Mouse (Mus musculus) forebrain, embryonic 11.5 days (tissue): ENCODE measurements around the gene Serinc1. TPM values are rescaled to one million over a fixed set of nuclear protein-coding genes. Genes with fewer than 3 reads are reported as not detected.
A peak's percentile ranks its signal among the peaks of the same experiment; 100 is the strongest.

ENCODE experiments used
- ATAC-seq: fragments of 200-750 bp; cut with Nextera tagmentation; replicated peaks from 2 replicates; pipeline ENCODE4 v1.8.0; 2017; ENCODE audit warnings: moderate TSS enrichment; ENCODE audit not compliant: low FRiP score
- DNase-seq: peaks from one replicate; pipeline ENCODE4 v3.0.0-alpha.2; 2017; ENCODE audit warnings: low spot score
- H3K27ac ChIP-seq: fragments of 300-500 bp; sonication (generic); 2 replicates; pipeline ENCODE4 v1.5.1; 2014; ENCODE audit warnings: low read depth, low read length
- H3K27me3 ChIP-seq: fragments of 300-500 bp; sonication (generic); 2 replicates; pipeline ENCODE4 v1.6.1; 2014; ENCODE audit warnings: mild to moderate bottlenecking, low read length, mixed read lengths; ENCODE audit not compliant: control insufficient read depth, insufficient read depth
- H3K36me3 ChIP-seq: fragments of 300-500 bp; sonication (generic); 2 replicates; pipeline ENCODE4 v1.6.1; 2014; ENCODE audit warnings: mild to moderate bottlenecking, low read length, moderate library complexity, mixed read lengths; ENCODE audit not compliant: control insufficient read depth, insufficient read depth
- H3K4me1 ChIP-seq: fragments of 300-500 bp; sonication (generic); replicated peaks from 2 replicates; pipeline ENCODE4 v1.6.1; 2014; ENCODE audit warnings: low read length, mixed read lengths; ENCODE audit not compliant: control insufficient read depth, insufficient read depth
- H3K4me2 ChIP-seq: fragments of 300-500 bp; sonication (generic); 2 replicates; pipeline ENCODE4 v1.6.1; 2014; ENCODE audit warnings: low read depth, mild to moderate bottlenecking, low read length, moderate library complexity, mixed read lengths; ENCODE audit not compliant: severe bottlenecking
- H3K4me3 ChIP-seq: fragments of 300-500 bp; sonication (generic); 2 replicates; pipeline ENCODE4 v1.5.1; 2014; ENCODE audit warnings: low read depth, low read length
- H3K9ac ChIP-seq: fragments of 300-500 bp; sonication (generic); 2 replicates; pipeline ENCODE4 v1.6.1; 2014; ENCODE audit warnings: low read length
- H3K9me3 ChIP-seq: fragments of 300-500 bp; sonication (generic); 2 replicates; pipeline ENCODE4 v1.6.1; 2016; ENCODE audit warnings: low read length, mixed read lengths; ENCODE audit not compliant: control insufficient read depth
- WGBS: fragments of 180-500 bp; shearing (Covaris S2); extraction: QIAGEN DNeasy Blood & Tissue Kit; methylation state at CpG from one replicate; pipeline ENCODE4 v1.1.7; 2014; 5-methylcytosine and 5-hydroxymethylcytosine counted together
- polyA plus RNA-seq: library from polyadenylated mRNA; unstranded; fragments of >200 nt; fragmentation: Nextera tagmentation; extraction: Ambion mirVana; gene quantifications from 2 replicates; pipeline ENCODE4 v1.2.1, GENCODE M21; 2014

The Serinc1 gene
- polyA plus RNA-seq = 172 and 182 TPM in 2 replicates

DNA sequence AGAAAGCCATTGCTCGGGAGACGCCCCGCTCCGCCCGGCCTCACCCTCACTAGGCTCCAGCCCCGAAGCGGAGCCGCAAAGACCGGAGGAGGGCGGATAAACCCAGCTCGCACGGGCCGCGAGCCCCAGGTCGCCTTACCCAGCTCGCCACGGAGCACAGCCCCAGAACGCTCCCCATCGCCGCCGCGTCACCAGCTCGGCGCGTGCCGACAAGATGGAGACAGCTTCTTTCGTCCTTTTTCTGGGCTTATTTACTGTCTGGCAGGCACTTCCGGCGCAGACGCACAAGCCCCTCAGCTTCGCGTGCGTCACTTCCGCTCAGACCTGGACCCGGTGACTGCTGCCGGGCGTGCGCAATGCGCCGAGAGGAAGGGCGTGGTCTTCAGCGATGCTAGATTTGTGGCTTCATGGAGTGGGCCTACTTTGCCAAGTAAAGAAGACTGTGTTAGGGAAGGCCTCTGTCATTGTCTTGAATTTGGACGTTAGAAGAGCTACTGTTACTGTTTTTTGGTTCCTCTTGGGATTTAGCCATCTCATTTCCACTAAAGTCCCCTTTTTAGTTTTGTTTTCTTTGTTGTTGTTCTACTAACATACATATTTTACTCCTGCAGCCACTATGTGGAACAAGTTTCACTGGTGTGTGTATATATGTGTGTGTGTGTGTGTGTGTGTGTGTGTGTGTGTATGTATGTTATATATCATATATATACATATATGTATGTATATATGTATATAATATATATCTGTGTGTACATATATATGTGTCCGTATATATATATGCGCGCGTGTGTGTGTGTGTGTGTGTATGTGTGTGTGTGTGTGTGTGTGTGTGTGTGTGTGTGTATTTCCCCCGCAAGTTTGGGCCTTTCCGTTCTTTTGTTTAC, at the start of gene Serinc1:
Gene Serinc1 (minus strand): TSS at position 313 of the 884 bp plus-strand sequence.
- Histone ChIP-seq H3K4me1 (0 out of 2 replicates have a peak, but pooled peaks cover 2% of the 10 kb centered on the region), H3K27me3 (no peaks in the 10 kb centered on the region), H3K36me3 (no peaks in the 10 kb centered on the region), H3K9ac (peak within 1 kb of the TSS; percentile 91), H3K4me3 (peak within 1 kb of the TSS; percentile 92), H3K27ac (peak within 1 kb of the TSS; percentile 77), H3K9me3 (no peaks in the 10 kb centered on the region), H3K4me2 (peak within 1 kb of the TSS; percentile 63)
- ATAC-seq (peak; percentile 100), DNase-seq (peak; percentile 95)
- 12% methylated on average over 49 of the region's 49 CpGs for WGBS

DNA sequence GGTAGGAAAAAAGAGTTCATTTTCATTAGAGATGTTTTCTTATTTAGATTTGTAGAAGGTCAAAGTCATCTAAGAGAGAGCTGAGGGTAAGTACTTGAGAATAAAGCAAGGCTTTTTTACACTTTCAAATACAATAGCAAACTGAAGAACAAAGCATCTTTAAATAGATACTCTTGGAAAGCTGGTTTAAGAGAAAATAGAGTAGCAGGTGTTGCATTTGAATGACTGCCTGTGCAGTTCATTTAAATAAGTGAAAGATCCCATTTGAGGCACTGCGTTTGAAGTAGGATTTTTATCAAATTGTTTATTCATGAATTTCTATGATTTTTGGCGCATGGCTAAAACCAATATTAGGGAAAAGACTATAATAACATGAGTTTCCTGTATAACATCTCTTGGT, 44.4 kb upstream of the Serinc1 start:
- Histone ChIP-seq H3K9me3 (no peaks in the 10 kb centered on the region), H3K4me3 (no peak overlapping the region), H3K27me3 (no peaks in the 10 kb centered on the region), H3K4me2 (no peak overlapping the region), H3K4me1 (no peaks in the 10 kb centered on the region), H3K9ac (no peak overlapping the region), H3K27ac (no peak overlapping the region), H3K36me3 (no peaks in the 10 kb centered on the region)
- no peak for DNase-seq
- ATAC-seq = no peak
- 62% methylated on average over 2 of the region's 2 CpGs for WGBS

DNA sequence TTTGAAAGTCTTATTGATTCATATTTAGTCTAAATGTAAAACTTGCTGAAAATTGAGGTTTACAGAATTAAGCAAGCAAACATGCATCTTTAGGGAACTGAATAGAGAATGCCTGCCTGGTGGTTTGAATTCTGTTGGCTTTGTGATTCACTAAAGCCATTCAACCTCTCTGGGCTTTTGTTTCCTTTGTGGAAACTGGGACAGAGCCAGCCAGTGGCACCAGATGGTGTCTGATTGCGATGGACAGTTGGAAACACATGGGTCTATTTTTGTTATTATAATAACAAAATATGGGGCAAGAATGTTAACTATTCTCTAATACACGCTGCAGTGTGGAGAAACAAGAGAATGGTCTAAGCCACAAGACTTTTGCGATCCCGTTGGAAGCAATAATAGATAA, 39.8 kb upstream of the Serinc1 start:
- Histone ChIP-seq H3K27ac (no peak overlapping the region), H3K4me2 (no peak overlapping the region), H3K9me3 (no peaks in the 10 kb centered on the region), H3K4me3 (no peak overlapping the region), H3K9ac (no peak overlapping the region), H3K4me1 (0 out of 2 replicates have a peak, but pooled peaks cover 2% of the 10 kb centered on the region), H3K27me3 (no peaks in the 10 kb centered on the region), H3K36me3 (no peaks in the 10 kb centered on the region)
- ATAC-seq = peak; percentile 71
- WGBS = 36% methylated on average over 4 of the region's 4 CpGs
- no peak for DNase-seq

DNA sequence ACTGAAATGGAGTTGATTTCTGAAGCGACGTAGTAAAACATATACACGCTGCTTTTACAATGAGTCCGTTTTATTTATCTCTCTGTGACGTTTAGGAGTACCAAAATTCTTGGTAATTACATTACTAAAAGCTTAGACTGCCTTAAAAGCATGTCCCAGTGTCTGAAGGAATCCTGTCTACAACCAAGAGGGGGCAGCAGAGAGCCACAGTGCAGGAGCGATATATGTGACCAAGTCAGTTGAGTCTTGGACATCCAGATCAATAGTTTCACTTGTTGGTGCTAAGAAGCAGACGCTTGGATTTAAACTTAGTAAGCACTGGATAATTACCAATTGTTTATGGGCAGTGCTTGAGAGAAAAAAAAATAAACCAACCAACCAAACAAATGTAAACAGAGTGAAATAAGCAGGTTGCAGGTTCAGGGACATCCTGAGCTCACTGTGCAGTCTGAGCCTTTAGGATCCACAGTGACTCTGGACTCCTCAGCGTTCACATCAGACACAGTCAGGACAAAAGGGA, 38.9 kb upstream of the Serinc1 start:
- Histone ChIP-seq H3K27me3 (no peaks in the 10 kb centered on the region), H3K9ac (no peak overlapping the region), H3K4me1 (0 out of 2 replicates have a peak, but pooled peaks cover 2% of the 10 kb centered on the region), H3K27ac (no peak overlapping the region), H3K36me3 (no peaks in the 10 kb centered on the region), H3K4me3 (no peak overlapping the region), H3K9me3 (no peaks in the 10 kb centered on the region), H3K4me2 (no peak overlapping the region)
- WGBS = 36% methylated on average over 8 of the region's 8 CpGs
- DNase-seq (peak; percentile 73), ATAC-seq (peak; percentile 47; the same call in 1 of the 2 replicates)

DNA sequence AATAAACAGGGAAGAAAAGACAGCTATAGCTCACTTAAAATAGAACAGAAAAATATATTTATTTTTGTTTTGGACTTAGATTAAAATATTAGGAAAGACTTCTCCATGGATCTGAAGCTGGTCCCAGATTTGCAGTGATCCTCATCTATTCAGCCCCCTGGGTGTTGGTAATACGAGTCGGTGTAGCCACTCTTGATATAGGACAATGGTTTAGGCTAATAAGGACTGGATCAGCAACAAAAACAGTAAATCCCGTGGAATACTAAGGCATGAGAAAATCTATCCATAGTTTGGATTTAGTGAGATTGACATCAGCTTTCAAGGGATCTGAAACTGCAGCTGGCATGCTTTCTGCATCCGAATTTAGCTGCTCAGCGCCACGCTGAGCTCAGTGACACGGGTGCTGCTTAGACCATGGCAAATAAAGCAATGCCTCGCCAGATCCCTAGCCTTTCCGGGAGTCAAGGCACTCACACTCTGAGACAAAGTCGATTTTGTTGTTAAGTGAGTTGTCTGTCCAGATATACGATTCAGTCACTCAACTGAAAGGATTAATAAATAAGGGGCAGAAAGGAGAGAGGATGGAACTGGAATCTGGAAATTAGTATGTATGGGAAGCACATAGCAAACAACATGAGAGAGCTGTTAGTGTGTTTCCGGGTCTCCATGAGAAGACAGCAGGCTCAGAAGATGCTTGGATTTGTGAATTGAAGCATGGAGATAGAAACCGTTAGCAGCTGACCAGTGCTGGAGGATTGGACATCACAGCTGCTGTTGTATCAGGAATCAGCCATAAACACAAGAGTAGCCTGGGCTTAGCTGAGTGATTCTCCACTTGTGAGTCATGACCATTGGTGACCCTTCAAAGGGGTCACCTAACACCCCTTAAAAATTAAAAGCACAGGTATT, 36.9 kb upstream of the Serinc1 start:
- Histone ChIP-seq H3K4me3 (no peak overlapping the region), H3K27me3 (no peaks in the 10 kb centered on the region), H3K9ac (no peak overlapping the region), H3K27ac (no peak overlapping the region), H3K36me3 (no peaks in the 10 kb centered on the region), H3K9me3 (no peaks in the 10 kb centered on the region), H3K4me1 (0 out of 2 replicates have a peak, but pooled peaks cover 2% of the 10 kb centered on the region), H3K4me2 (no peak overlapping the region)
- DNase-seq = no peak
- 52% methylated on average over 13 of the region's 13 CpGs for WGBS
- ATAC-seq = no peak

DNA sequence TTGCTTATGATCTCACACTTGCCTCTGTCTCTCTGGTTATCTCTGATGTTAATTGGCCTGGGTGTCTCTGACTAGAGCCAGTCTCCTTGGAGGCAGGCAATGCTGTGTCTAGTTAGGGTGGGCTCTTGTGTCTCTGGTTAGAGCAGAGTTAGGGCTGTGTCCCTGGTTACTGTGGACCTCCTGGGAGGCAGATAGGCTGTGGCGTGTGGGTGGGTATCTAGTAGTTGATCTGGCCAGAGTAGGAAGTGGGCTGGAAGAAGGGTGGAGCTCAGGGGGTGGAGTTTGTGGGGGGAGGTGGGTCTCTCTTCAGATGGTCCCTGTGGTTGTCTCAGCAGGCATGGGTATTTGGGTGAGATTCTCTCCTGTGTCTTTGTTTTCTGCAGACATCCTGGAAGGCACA, 33.9 kb upstream of the Serinc1 start:
- Histone ChIP-seq H3K4me2 (no peak overlapping the region), H3K36me3 (no peaks in the 10 kb centered on the region), H3K27me3 (no peaks in the 10 kb centered on the region), H3K9me3 (no peaks in the 10 kb centered on the region), H3K4me1 (0 out of 2 replicates have a peak, but pooled peaks cover 2% of the 10 kb centered on the region), H3K9ac (no peak overlapping the region), H3K27ac (no peak overlapping the region), H3K4me3 (no peak overlapping the region)
- DNase-seq = no peak
- WGBS = 40% methylated on average over 1 of the region's 1 CpGs
- no peak for ATAC-seq

DNA sequence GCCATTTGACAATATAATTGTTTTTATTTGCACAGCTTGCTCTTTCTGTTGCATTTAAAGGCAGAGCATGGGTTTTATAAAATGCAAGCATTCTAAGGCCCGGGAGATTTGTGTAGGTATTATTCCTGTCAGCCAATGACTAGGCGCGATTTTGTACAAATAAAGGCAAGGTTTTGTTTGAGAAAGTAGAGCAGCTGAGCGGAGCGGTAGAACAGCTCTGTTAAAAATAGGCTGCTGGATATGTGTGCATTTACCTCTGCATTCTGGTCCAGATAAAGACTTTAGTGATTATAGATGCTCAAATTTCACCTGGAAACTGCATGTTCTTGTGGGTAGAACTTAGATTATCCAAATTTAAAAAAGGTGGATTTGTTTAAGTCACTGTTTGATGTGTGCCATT, 25.3 kb upstream of the Serinc1 start:
- Histone ChIP-seq H3K27me3 (no peaks in the 10 kb centered on the region), H3K4me3 (no peak overlapping the region), H3K4me1 (no peaks in the 10 kb centered on the region), H3K4me2 (no peak overlapping the region), H3K27ac (no peak overlapping the region), H3K36me3 (no peaks in the 10 kb centered on the region), H3K9me3 (no peaks in the 10 kb centered on the region), H3K9ac (no peak overlapping the region)
- 77% methylated on average over 5 of the region's 5 CpGs for WGBS
- DNase-seq = no peak
- ATAC-seq = no peak

DNA sequence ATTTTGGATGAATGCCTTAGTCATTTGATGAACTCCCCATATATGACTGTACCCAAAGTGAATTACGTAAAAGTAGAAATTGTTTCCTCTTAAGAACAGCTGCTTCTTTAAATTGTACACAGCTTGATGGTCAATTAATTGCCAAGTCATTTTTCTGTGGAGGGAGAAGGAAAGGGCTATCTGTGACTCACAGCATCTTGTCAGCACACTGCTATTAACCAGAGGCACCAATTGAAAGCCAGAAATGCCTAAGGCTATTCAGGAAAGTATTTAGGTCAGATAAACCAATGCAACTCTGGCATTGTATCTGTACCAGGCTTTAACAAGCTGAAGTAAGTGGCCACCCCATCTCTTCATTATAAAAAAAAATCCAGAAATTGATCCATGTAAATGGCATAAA, 21.4 kb upstream of the Serinc1 start:
- no peak overlapping the region for H3K4me3 ChIP-seq
- no peak overlapping the region for H3K27ac ChIP-seq
- 100% methylated on average over 1 of the region's 1 CpGs for WGBS
- ATAC-seq (no peak), DNase-seq (no peak)
- no peak overlapping the region for H3K4me2 ChIP-seq
- H3K9ac ChIP-seq = no peak overlapping the region
- H3K27me3 ChIP-seq = no peaks in the 10 kb centered on the region
- H3K9me3 ChIP-seq = no peaks in the 10 kb centered on the region
- H3K4me1 ChIP-seq = no peaks in the 10 kb centered on the region
- H3K36me3 ChIP-seq = no peaks in the 10 kb centered on the region
